12 mouse cellular contexts compared by ENCODE assay signal in genomic region chr4:125194722-125195380, GRCm38 (mm10).
DNase-seq lines count a peak whose midpoint lies in the region; ATAC-seq and TF ChIP-seq lines count a peak whose summit lies in the region.
"Had no signal": no experiment of that assay in that cellular context is flagged by ENCODE, and none has a peak within 500 bp of the region (broad histone marks: within the 10 kb centered on the region; RNA-seq: fewer than 3 reads in every experiment).

No protein-coding gene starts in this region.

- WGBS in forebrain, embryonic 14.5 days, result 5% methylated on average over 12 of the region's 12 CpGs
- WGBS in neural tube, embryonic 14.5 days, result 4% methylated on average over 12 of the region's 12 CpGs
- 34% methylated on average over 12 of the region's 12 CpGs for WGBS in intestine, embryonic 15.5 days

- ATAC-seq in forebrain, embryonic 14.5 days, result peak; percentile 81
- ATAC-seq in neural tube, embryonic 14.5 days (ENCODE audit: low read depth), result peak; percentile 32; the same call in 1 of the 2 replicates
- ATAC-seq in intestine, embryonic 15.5 days, result no peak
- ATAC-seq: intestine, postnatal 0 days had no signal

- no peaks in the 10 kb centered on the region for H3K9me3 ChIP-seq in forebrain, embryonic 14.5 days (replicated peaks; ENCODE audit: control insufficient read depth, low read length)
- no peaks in the 10 kb centered on the region for H3K9me3 ChIP-seq in neural tube, embryonic 14.5 days (ENCODE audit: control insufficient read depth, low read length)
- no peaks in the 10 kb centered on the region for H3K9me3 ChIP-seq in intestine, embryonic 15.5 days
- H3K9me3 ChIP-seq: heart, embryonic 13.5 days had no signal

- TF ChIP-seq CTCF in left cerebral cortex, adult 2 months (IDR thresholded peaks at IDR 0.05), result no peak

- peaks cover 31% of the 10 kb centered on the region for H3K4me1 ChIP-seq in forebrain, embryonic 14.5 days (ENCODE audit: control insufficient read depth, insufficient read depth, low read length)
- peaks cover 13% of the 10 kb centered on the region for H3K4me1 ChIP-seq in neural tube, embryonic 14.5 days (ENCODE audit: control insufficient read depth, insufficient read depth, low read length)
- H3K4me1 ChIP-seq in intestine, embryonic 15.5 days (replicated peaks), result no peaks in the 10 kb centered on the region
- H3K4me1 ChIP-seq: heart, embryonic 13.5 days had no signal

- intact Hi-C loops in left cerebral cortex, adult 2 months (cut with DNase I), result no loop called here
- intact Hi-C loops in heart, postnatal 10 days (cut with DNase I), result no loop called here

- 0 out of 2 replicates have a peak overlapping the region, but pooled peaks have one; percentile 15 for H3K27ac ChIP-seq in left cerebral cortex, adult 2 months
- peak overlapping the region; percentile 84 for H3K27ac ChIP-seq in forebrain, embryonic 14.5 days (ENCODE audit: low read depth, low read length)
- H3K27ac ChIP-seq in neural tube, embryonic 14.5 days (ENCODE audit: low read depth, low read length), result peak overlapping the region; percentile 8; the same call in 1 of the 2 replicates
- H3K27ac ChIP-seq in intestine, embryonic 15.5 days, result no peak overlapping the region
- H3K27ac ChIP-seq: heart, embryonic 13.5 days; liver, embryonic 14.5 days had no signal

- no peak overlapping the region for H3K4me3 ChIP-seq in left cerebral cortex, adult 2 months
- H3K4me3 ChIP-seq in forebrain, embryonic 14.5 days (ENCODE audit: low read depth, low read length), result no peak overlapping the region
- no peak overlapping the region for H3K4me3 ChIP-seq in neural tube, embryonic 14.5 days (ENCODE audit: low read depth, low read length)
- no peak overlapping the region for H3K4me3 ChIP-seq in intestine, embryonic 15.5 days (replicated peaks)
- H3K4me3 ChIP-seq: heart, embryonic 13.5 days had no signal

- H3K4me2 ChIP-seq in forebrain, embryonic 14.5 days (ENCODE audit: low read length), result peak overlapping the region; percentile 12; the same call in 1 of the 2 replicates
- H3K4me2 ChIP-seq in neural tube, embryonic 14.5 days (ENCODE audit: low read depth, low read length), result no peak overlapping the region
- H3K4me2 ChIP-seq in intestine, embryonic 15.5 days (replicated peaks), result no peak overlapping the region
- H3K4me2 ChIP-seq: heart, embryonic 13.5 days had no signal

- H3K36me3 ChIP-seq in forebrain, embryonic 14.5 days (ENCODE audit: control insufficient read depth, insufficient read depth, low read length), result no peaks in the 10 kb centered on the region
- no peaks in the 10 kb centered on the region for H3K36me3 ChIP-seq in neural tube, embryonic 14.5 days (ENCODE audit: control insufficient read depth, insufficient read depth, low read length)
- H3K36me3 ChIP-seq in intestine, embryonic 15.5 days, result no peaks in the 10 kb centered on the region
- H3K36me3 ChIP-seq: heart, embryonic 13.5 days had no signal

- H3K27me3 ChIP-seq in forebrain, embryonic 14.5 days (replicated peaks; ENCODE audit: control insufficient read depth, insufficient read depth, low read length), result no peaks in the 10 kb centered on the region; the same call in 1 of the 2 replicates
- no peaks in the 10 kb centered on the region for H3K27me3 ChIP-seq in neural tube, embryonic 14.5 days (ENCODE audit: control insufficient read depth, insufficient read depth, low read length)
- peaks cover 23% of the 10 kb centered on the region for H3K27me3 ChIP-seq in intestine, embryonic 15.5 days (replicated peaks)

- H3K9ac ChIP-seq in forebrain, embryonic 14.5 days (ENCODE audit: low read length), result no peak overlapping the region
- no peak overlapping the region for H3K9ac ChIP-seq in neural tube, embryonic 14.5 days (replicated peaks; ENCODE audit: low read depth, low read length)
- no peak overlapping the region for H3K9ac ChIP-seq in intestine, embryonic 15.5 days
- H3K9ac ChIP-seq: heart, embryonic 13.5 days; liver, embryonic 14.5 days had no signal

- peak; percentile 60 to 67 for DNase-seq in cerebellum, postnatal 10 days
- no peak for DNase-seq in cerebellum, adult 8-10 months
- DNase-seq in left cerebral cortex, adult 2 months (ENCODE audit: extremely low spot score in 1 of 2, low spot score in 2 of 2), result no peak
- DNase-seq in left cerebral cortex, adult 18-20 months (ENCODE audit: low spot score in 2 of 2), result no peak
- DNase-seq in forebrain, embryonic 14.5 days (ENCODE audit: low spot score), result peak; percentile 76
- no peak for DNase-seq in heart, postnatal 10 days
- DNase-seq: embryo, embryonic 11 days had no signal

Comparison
In these comparisons a context has a peak if more than half of its experiments do, and no peak if none do; other contexts are left out.
1. DNase-seq: peak in cerebellum, postnatal 10 days (2 of 2) and forebrain, embryonic 14.5 days (single experiment); none in cerebellum, adult 8-10 months (single experiment), left cerebral cortex, adult 2 months (0 of 2), left cerebral cortex, adult 18-20 months (0 of 2) and heart, postnatal 10 days (0 of 2).